Mouse (Mus musculus) MEL (cell line): ENCODE measurements around the gene Jmjd8. TPM values are rescaled to one million over a fixed set of nuclear protein-coding genes. Genes with fewer than 3 reads are reported as not detected.

Experiments
- DNase-seq: peaks from one replicate; pipeline ENCODE4 v3.0.0; 2011; ENCODE audit warnings: low read depth, low spot score
- H3K27ac ChIP-seq: 2 replicates; pipeline ENCODE4 v1.5.1; 2012; ENCODE audit warnings: low read depth, mild to moderate bottlenecking, control low read depth, low read length, moderate library complexity; ENCODE audit not compliant: control insufficient read depth
- H3K27me3 ChIP-seq, 2 experiments: fragments of 150-350 bp in 1 of 2; sonication (generic) in 1 of 2; 2 replicates each; pipeline ENCODE4 v1.6.1; 2012; ENCODE audit warnings: low read length in 2 of 2, mild to moderate bottlenecking in 2 of 2, improper control_type of control experiment in 1 of 2, moderate library complexity in 1 of 2; ENCODE audit not compliant: insufficient read depth in 2 of 2, control insufficient read depth in 1 of 2
- H3K36me3 ChIP-seq, 2 experiments: 2 replicates each; pipeline ENCODE4 v1.6.1; 2012 to 2014; ENCODE audit warnings: low read length in 2 of 2, improper control_type of control experiment in 1 of 2, inconsistent platforms in 1 of 2, mild to moderate bottlenecking in 1 of 2; ENCODE audit not compliant: insufficient read depth in 2 of 2, control insufficient read depth in 1 of 2
- H3K4me1 ChIP-seq, 2 experiments: fragments of 150-350 bp in 1 of 2; sonication (generic) in 1 of 2; 2 replicates each; pipeline ENCODE4 v1.6.1; 2012; ENCODE audit warnings: low read length in 2 of 2, improper control_type of control experiment in 1 of 2, mild to moderate bottlenecking in 1 of 2; ENCODE audit not compliant: insufficient read depth in 2 of 2, control insufficient read depth in 1 of 2
- H3K4me3 ChIP-seq, 2 experiments: fragments of 150-350 bp in 1 of 2; sonication (generic) in 1 of 2; 2 replicates each; pipeline ENCODE4 v1.5.1; 2012; ENCODE audit warnings: low read depth in 2 of 2, low read length in 2 of 2, mild to moderate bottlenecking in 2 of 2, moderate library complexity in 2 of 2, control low read depth in 1 of 2, improper control_type of control experiment in 1 of 2; ENCODE audit not compliant: control insufficient read depth in 1 of 2, insufficient read depth in 1 of 2
- H3K79me2 ChIP-seq: 2 replicates; pipeline ENCODE4 v1.6.1; 2012; ENCODE audit warnings: mild to moderate bottlenecking, low read length, moderate library complexity; ENCODE audit not compliant: control insufficient read depth, poor library complexity, insufficient read depth
- H3K9ac ChIP-seq: 2 replicates; pipeline ENCODE4 v1.6.1; 2012; ENCODE audit warnings: low read depth, mild to moderate bottlenecking, control low read depth, low read length, moderate library complexity; ENCODE audit not compliant: control insufficient read depth, poor library complexity, severe bottlenecking
- H3K9me3 ChIP-seq: fragments of 150-350 bp; sonication (generic); replicated peaks from 2 replicates; pipeline ENCODE4 v1.6.1; 2012; ENCODE audit warnings: mild to moderate bottlenecking, low read length, improper control_type of control experiment, moderate library complexity; ENCODE audit not compliant: insufficient read depth
- BHLHE40 ChIP-seq: IDR thresholded peaks from 2 replicates; pipeline ENCODE4 v1.6.1; 2012; ENCODE audit warnings: low read depth, mild to moderate bottlenecking, inconsistent platforms, low read length, improper control_type of control experiment, borderline replicate concordance
- CHD1 ChIP-seq: IDR thresholded peaks from 2 replicates; pipeline ENCODE4 v1.6.1; 2012; ENCODE audit warnings: low read depth, mild to moderate bottlenecking, inconsistent platforms, low read length, improper control_type of control experiment
- CHD2 ChIP-seq: IDR thresholded peaks from 2 replicates; pipeline ENCODE4 v1.6.1; 2011; ENCODE audit warnings: low read length, improper control_type of control experiment
- CTCF ChIP-seq, 3 experiments: IDR thresholded peaks in 2 of 3; conservative IDR thresholded peaks in 1 of 3; 2 replicates each; pipeline ENCODE4 v1.5.1; 2011 to 2012; ENCODE audit warnings: low read length in 3 of 3, low read depth in 2 of 3, mild to moderate bottlenecking in 2 of 3, improper control_type of control experiment in 1 of 3, inconsistent platforms in 1 of 3, mixed read lengths in 1 of 3, moderate library complexity in 1 of 3; ENCODE audit not compliant: control insufficient read depth in 1 of 3, insufficient read depth in 1 of 3, poor library complexity in 1 of 3, severe bottlenecking in 1 of 3
- E2F4 ChIP-seq: IDR thresholded peaks from 2 replicates; pipeline ENCODE4 v1.6.1; 2011; ENCODE audit warnings: low read depth, low read length, improper control_type of control experiment, borderline replicate concordance
- ELF1 ChIP-seq: IDR thresholded peaks from 2 replicates; pipeline ENCODE4 v1.6.1; 2014; ENCODE audit warnings: low read depth, mild to moderate bottlenecking, inconsistent platforms, low read length, improper control_type of control experiment, moderate library complexity
- ETS1 ChIP-seq: IDR thresholded peaks from 2 replicates; pipeline ENCODE4 v1.6.1; 2012; ENCODE audit warnings: low read depth, mild to moderate bottlenecking, inconsistent platforms, low read length, improper control_type of control experiment, moderate library complexity
- GABPA ChIP-seq: IDR thresholded peaks from 2 replicates; pipeline ENCODE4 v1.6.1; 2012; ENCODE audit warnings: low read depth, mild to moderate bottlenecking, inconsistent platforms, low read length, improper control_type of control experiment, moderate library complexity
- GATA1 ChIP-seq: IDR thresholded peaks from 2 replicates; pipeline ENCODE4 v1.6.1; 2011; ENCODE audit warnings: low read depth, low read length, improper control_type of control experiment
- HCFC1 ChIP-seq: IDR thresholded peaks from 2 replicates; pipeline ENCODE4 v1.6.1; 2012; ENCODE audit warnings: low read depth, mild to moderate bottlenecking, inconsistent platforms, low read length, improper control_type of control experiment, moderate library complexity
- KAT2A ChIP-seq: conservative IDR thresholded peaks from 2 replicates; pipeline ENCODE4 v1.6.1; 2012; ENCODE audit warnings: low read depth, low read length, improper control_type of control experiment, inconsistent platforms
- MAFK ChIP-seq: IDR thresholded peaks from 2 replicates; pipeline ENCODE4 v1.6.1; 2011; ENCODE audit warnings: low read depth, mild to moderate bottlenecking, low read length, improper control_type of control experiment, borderline replicate concordance
- MAX ChIP-seq: IDR thresholded peaks from 2 replicates; pipeline ENCODE4 v1.6.1; 2011; ENCODE audit warnings: low read length, improper control_type of control experiment
- MXI1 ChIP-seq: IDR thresholded peaks from 2 replicates; pipeline ENCODE4 v1.6.1; 2011; ENCODE audit warnings: mild to moderate bottlenecking, low read depth, low read length, improper control_type of control experiment
- MYB ChIP-seq: IDR thresholded peaks from 2 replicates; pipeline ENCODE4 v1.6.1; 2011; ENCODE audit warnings: mild to moderate bottlenecking, low read depth, low read length, improper control_type of control experiment
- MYC ChIP-seq: IDR thresholded peaks from 2 replicates; pipeline ENCODE4 v1.6.1; 2011; ENCODE audit warnings: low read depth, mild to moderate bottlenecking, low read length, improper control_type of control experiment, moderate library complexity
- NELFE ChIP-seq: IDR thresholded peaks from 2 replicates; pipeline ENCODE4 v1.6.1; 2011; ENCODE audit warnings: low read depth, low read length, improper control_type of control experiment
- NRF1 ChIP-seq: IDR thresholded peaks from 2 replicates; pipeline ENCODE4 v1.6.1; 2014; ENCODE audit warnings: low read depth, mild to moderate bottlenecking, inconsistent platforms, low read length, improper control_type of control experiment, moderate library complexity; ENCODE audit not compliant: poor library complexity, insufficient read depth, severe bottlenecking
- POLR2A ChIP-seq, 2 experiments: IDR thresholded peaks; 2 replicates each; pipeline ENCODE4 v1.6.1; 2011 to 2012; ENCODE audit warnings: low read length in 2 of 2, mild to moderate bottlenecking in 2 of 2, control low read depth in 1 of 2, improper control_type of control experiment in 1 of 2, low read depth in 1 of 2, moderate library complexity in 1 of 2; ENCODE audit not compliant: control insufficient read depth in 1 of 2, insufficient read depth in 1 of 2, poor library complexity in 1 of 2
- RAD21 ChIP-seq: IDR thresholded peaks from 2 replicates; pipeline ENCODE4 v1.6.1; 2011; ENCODE audit warnings: mild to moderate bottlenecking, low read depth, low read length, improper control_type of control experiment
- RCOR1 ChIP-seq: IDR thresholded peaks from 2 replicates; pipeline ENCODE4 v1.6.1; 2012; ENCODE audit warnings: low read depth, mild to moderate bottlenecking, inconsistent platforms, low read length, improper control_type of control experiment
- SIN3A ChIP-seq: IDR thresholded peaks from 2 replicates; pipeline ENCODE4 v1.6.1; 2012; ENCODE audit warnings: low read length, improper control_type of control experiment, inconsistent platforms
- TBP ChIP-seq: IDR thresholded peaks from 2 replicates; pipeline ENCODE4 v1.8.0; 2011; ENCODE audit warnings: low read depth, low read length, improper control_type of control experiment
- UBTF ChIP-seq: IDR thresholded peaks from 2 replicates; pipeline ENCODE4 v1.6.1; 2012; ENCODE audit warnings: low read depth, mild to moderate bottlenecking, inconsistent platforms, low read length, improper control_type of control experiment, moderate library complexity, borderline replicate concordance; ENCODE audit not compliant: insufficient read depth
- ZC3H11A ChIP-seq: IDR thresholded peaks from 2 replicates; pipeline ENCODE4 v1.6.1; 2012; ENCODE audit warnings: low read depth, mild to moderate bottlenecking, inconsistent platforms, low read length, improper control_type of control experiment
- ZMIZ1 ChIP-seq: IDR thresholded peaks from 2 replicates; pipeline ENCODE4 v1.6.1; 2012; ENCODE audit warnings: low read depth, mild to moderate bottlenecking, inconsistent platforms, low read length, improper control_type of control experiment, moderate library complexity
- polyA plus RNA-seq, 2 experiments: library from polyadenylated mRNA; stranded (reverse) in 1 of 2; unstranded in 1 of 2; fragments of >175 nt in 1 of 2; fragments of >200 nt in 1 of 2; gene quantifications; 2 replicates each; pipeline versions ENCODE4 v1.2.1 to v1.2.4; 2012; ENCODE audit warnings: low replicate concordance in 2 of 2, low read depth in 1 of 2; ENCODE audit not compliant: insufficient read length in 2 of 2, insufficient read depth in 1 of 2, missing spikeins in 1 of 2
- total RNA-seq: library from RNA; depleted of rRNA; stranded (reverse); fragments of 300-350 nt; gene quantifications from 2 replicates; pipeline ENCODE4 v1.2.3, GENCODE M21; 2012

The Jmjd8 gene
- total and polyA plus RNA-seq, 3 experiments, result 12.9 to 23.9 TPM; not detected in 1

DNA sequence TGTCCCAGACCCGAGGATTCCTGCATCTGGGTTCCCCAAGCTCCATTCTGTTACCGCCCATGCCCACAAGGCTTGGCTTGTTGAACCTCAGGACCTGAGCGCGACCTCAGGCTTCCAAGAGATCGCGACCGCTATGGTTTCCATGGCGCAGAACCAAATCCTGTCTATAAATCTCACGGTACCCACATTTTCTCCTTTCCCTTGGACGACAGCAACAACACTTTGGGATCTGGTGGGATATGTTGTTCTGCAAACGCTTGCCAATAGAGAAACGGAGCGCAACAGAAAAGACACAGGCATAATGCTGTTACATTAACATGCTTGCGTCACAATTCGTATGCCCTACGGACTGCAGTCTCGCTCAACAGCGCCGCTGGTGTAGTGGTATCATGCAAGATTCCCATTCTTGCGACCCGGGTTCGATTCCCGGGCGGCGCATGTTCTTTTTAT lies 46.1 kb downstream of the Jmjd8 start, which contains the start of gene Mettl26:
Gene Mettl26, plus strand, starts transcription at position 354 of the 450 bp plus-strand sequence.
- peak within 1 kb of the TSS; percentile 75 for H3K27ac ChIP-seq
- no peak for TF ChIP-seq MAX
- peak; percentile 63; the same call in 1 of the 2 replicates for TF ChIP-seq SIN3A
- TF ChIP-seq MYC, result peak; percentile 57
- TF ChIP-seq POLR2A (IDR thresholded peaks at IDR 0.05; ENCODE audit: control insufficient read depth in 1 of 2, insufficient read depth in 1 of 2, low read depth in 1 of 2, low read length in 2 of 2, poor library complexity in 1 of 2), result 0 out of 4 replicates have a peak, but pooled peaks of 1 of the 2 experiments have one; percentile 20
- no peak for TF ChIP-seq RAD21
- peak; percentile 82; the same call in 1 of the 2 replicates for TF ChIP-seq ELF1
- TF ChIP-seq E2F4, result peak; percentile 79; the same call in 1 of the 2 replicates
- no peak for TF ChIP-seq MYB
- TF ChIP-seq ZMIZ1, result no peak
- TF ChIP-seq MXI1, result peak; percentile 52; the same call in 1 of the 2 replicates
- TF ChIP-seq TBP, result peak; percentile 100
- 0 out of 2 replicates have a peak, but pooled peaks have one; percentile 17 for TF ChIP-seq KAT2A
- no peak for TF ChIP-seq CHD2
- peak; percentile 99 for TF ChIP-seq MAFK
- TF ChIP-seq NRF1, result peak; percentile 33; the same call in 1 of the 2 replicates
- peak; percentile 81; the same call in 1 of the 2 replicates for TF ChIP-seq CHD1

DNA sequence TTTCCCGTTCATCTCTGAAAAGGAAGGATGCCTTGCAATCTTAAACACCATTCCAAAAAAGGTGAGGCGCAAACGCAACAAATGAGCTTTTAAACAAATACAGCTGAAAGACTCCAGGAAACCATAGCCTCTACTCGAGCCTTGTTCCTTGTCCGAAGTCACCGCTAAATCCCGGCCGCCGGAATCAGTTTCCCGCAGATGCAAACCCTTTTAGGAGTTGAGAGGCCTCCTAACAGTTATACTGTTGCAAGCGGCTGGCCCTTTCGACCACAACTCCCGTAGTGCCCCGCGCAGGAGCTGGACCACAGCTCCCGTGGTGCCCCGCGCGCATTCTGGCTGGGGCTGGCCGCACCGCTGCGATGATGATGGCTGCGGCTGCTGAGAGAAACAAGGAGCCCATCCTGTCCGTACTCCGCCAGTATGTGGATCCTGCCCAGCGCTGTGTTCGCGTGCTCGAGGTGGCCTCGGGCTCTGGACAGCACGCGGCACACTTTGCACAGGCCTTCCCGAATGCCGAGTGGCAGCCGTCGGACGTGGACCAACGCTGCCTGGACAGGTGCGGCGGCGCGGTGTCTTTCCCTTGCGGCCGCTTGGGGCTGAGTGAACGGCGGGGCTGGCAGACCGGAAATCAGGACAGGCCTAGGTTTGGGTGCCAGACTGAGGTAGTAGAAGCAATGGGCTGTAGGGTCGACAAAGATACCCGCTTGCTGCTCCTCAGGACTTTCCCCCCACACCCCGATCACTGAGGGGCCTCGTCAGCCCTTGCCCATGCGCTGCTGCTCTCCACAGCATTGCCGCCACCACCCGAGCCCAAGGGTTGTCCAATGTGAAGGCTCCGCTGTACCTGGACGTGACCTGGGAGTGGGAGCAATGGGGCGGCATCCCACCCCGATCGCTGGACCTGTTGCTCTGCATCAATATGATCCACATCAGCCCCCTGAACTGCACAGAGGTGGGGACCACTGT lies 46.8 kb downstream of the Jmjd8 start:
- peaks cover 2 to 19% of the 10 kb centered on the region in 2 experiments; a peak in 3 of 4 replicates for H3K4me1 ChIP-seq
- H3K36me3 ChIP-seq, result peaks cover 0 to 7% of the 10 kb centered on the region in 2 experiments; a peak in 2 of 4 replicates
- no peaks in the 10 kb centered on the region for H3K27me3 ChIP-seq
- DNase-seq, result peak; percentile 89
- peaks cover 6% of the 10 kb centered on the region; the same call in 1 of the 2 replicates for H3K79me2 ChIP-seq
- peak overlapping the region; percentile 89 for H3K9ac ChIP-seq
- no peaks in the 10 kb centered on the region for H3K9me3 ChIP-seq
- peak overlapping the region; percentile 82 to 87 for H3K4me3 ChIP-seq
- H3K27ac ChIP-seq, result peak overlapping the region; percentile 75
- TF ChIP-seq ETS1 (peak; percentile 37; the same call in 1 of the 2 replicates), ZMIZ1 (peak; percentile 53; the same call in 1 of the 2 replicates), MXI1 (peak; percentile 65; the same call in 1 of the 2 replicates), RAD21 (no peak), SIN3A (peak; percentile 59), BHLHE40 (no peak), E2F4 (no peak), RCOR1 (no peak), KAT2A (peak; percentile 72), ELF1 (no peak), MYC (peak; percentile 54; the same call in 1 of the 2 replicates), CTCF (IDR thresholded peaks at IDR 0.05 in 2 of 3, conservative IDR thresholded peaks at IDR 0.05 in 1 of 3; ENCODE audit: control insufficient read depth in 1 of 3, insufficient read depth in 1 of 3, low read depth in 2 of 3, low read length in 3 of 3, poor library complexity in 1 of 3, severe bottlenecking in 1 of 3) (peak in 1 of 3 experiments; percentile 17; a peak in 2 of 6 replicates), ZC3H11A (no peak), GABPA (no peak), GATA1 (no peak), NRF1 (peak; percentile 56), UBTF (no peak), CHD2 (no peak), HCFC1 (peak; percentile 94), NELFE (peak; percentile 89)

More for the DNA sequence above, 46.1 kb downstream of the Jmjd8 start, which contains the start of gene Mettl26:
- Histone ChIP-seq H3K4me1 (peaks cover 2 to 19% of the 10 kb centered on the region in 2 experiments; a peak in 3 of 4 replicates), H3K4me3 (peak within 1 kb of the TSS; percentile 82 to 87), H3K9ac (peak within 1 kb of the TSS; percentile 89), H3K27me3 (no peaks in the 10 kb centered on the region), H3K79me2 (peaks cover 6% of the 10 kb centered on the region; the same call in 1 of the 2 replicates), H3K9me3 (no peaks in the 10 kb centered on the region), H3K36me3 (peaks cover 0 to 7% of the 10 kb centered on the region in 2 experiments; a peak in 2 of 4 replicates)
- peak; percentile 91 for DNase-seq
